Comparison of ENCODE assay signal across 11 mouse cellular contexts in the genomic region with DNA sequence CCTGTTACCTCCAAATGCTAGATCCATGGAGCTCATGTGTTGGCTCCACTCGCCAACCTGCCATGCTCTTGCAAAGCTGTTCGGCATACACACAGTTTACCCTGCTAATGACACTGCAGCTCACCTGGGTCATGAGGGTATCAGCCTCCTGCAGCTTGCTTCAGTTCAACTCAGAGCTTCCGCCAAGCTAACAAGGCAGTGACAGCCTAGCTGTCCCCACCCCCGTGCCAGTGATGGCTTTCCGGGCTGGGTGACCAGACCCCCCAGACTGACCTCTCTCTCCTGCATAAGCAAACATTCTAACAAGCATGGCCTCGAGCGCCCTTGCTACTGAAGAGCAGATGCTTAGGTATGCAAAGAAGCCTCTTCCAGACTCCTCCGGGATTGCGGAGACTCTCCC.
"Had no signal": no experiment of that assay in that cellular context is flagged by ENCODE, and none has a peak within 500 bp of the region (broad histone marks: within the 10 kb centered on the region; RNA-seq: fewer than 3 reads in every experiment).

No protein-coding gene starts in this region.

- H3K27ac ChIP-seq: limb, embryonic 12.5 days; midbrain, embryonic 10.5 days; neural tube, embryonic 15.5 days; stomach, postnatal 0 days had no signal

- H3K9me3 ChIP-seq: limb, embryonic 12.5 days; midbrain, embryonic 10.5 days; neural tube, embryonic 15.5 days had no signal

- H3K36me3 ChIP-seq: limb, embryonic 12.5 days; midbrain, embryonic 10.5 days; neural tube, embryonic 15.5 days had no signal

- DNase-seq: kidney, adult 8-10 months; kidney, postnatal 25 days; lung, postnatal 4 days; midbrain, embryonic 14.5 days; thymus, postnatal 4 days had no signal

- H3K4me2 ChIP-seq: limb, embryonic 12.5 days; neural tube, embryonic 15.5 days had no signal

- H3K9ac ChIP-seq: limb, embryonic 12.5 days; neural tube, embryonic 15.5 days had no signal

- H3K4me3 ChIP-seq: limb, embryonic 12.5 days; midbrain, embryonic 10.5 days; myocyte; neural tube, embryonic 15.5 days had no signal

- ATAC-seq: inflammation-experienced regulatory T-cells, adult 6 months had no signal
